Mouse (Mus musculus) left cerebral cortex, postnatal 10 days (tissue): ENCODE data around the gene Plpp7. TPM values are rescaled to one million over a fixed set of nuclear protein-coding genes. Genes with fewer than 3 reads are reported as not detected.

Source experiments
- DNase-seq, 2 experiments: peaks; one replicate each; pipeline ENCODE4 v3.0.0; 2021 to 2022; ENCODE audit warnings: low spot score in 2 of 2, mixed read lengths in 1 of 2; ENCODE audit errors: extremely low spot score in 1 of 2
- intact Hi-C: fragments of 180-260 bp; cut with DNase I; formaldehyde crosslinking; loops from one replicate; pipeline ENCODE4 v1.15.1; 2025
- microRNA-seq: library from miRNA; unstranded; fragments of <30 nt; microRNA quantifications from one replicate; pipeline ENCODE4 v1.2.0, GENCODE M21; 2022
- total RNA-seq, 2 experiments: library from RNA; stranded (reverse); gene quantifications; 2 replicates each; pipeline ENCODE4 v1.2.3; 2021

Gene Plpp7
- total RNA-seq, 2 experiments from 2014 or later, result 18.7 to 22.9 TPM

- no peak for DNase-seq
- intact Hi-C loops, result loop anchor here (5.0 kb wide), 1 partner anchor 40 kb away; no protein-coding TSS in a partner anchor
Measured at GRCm38 (mm10) chr2:32152367-32153034, 57.2 kb downstream of the Plpp7 start.

- intact Hi-C loops, result loop anchor here (5.0 kb wide), 1 partner anchor 39 kb away; no protein-coding TSS in a partner anchor
- DNase-seq, result peak in 1 of 2 experiments; percentile 47
Measured at GRCm38 (mm10) chr2:32153041-32153790, 57.9 kb downstream of the Plpp7 start.

- intact Hi-C loops, result loop anchor here (5.0 kb wide), 1 partner anchor 39 kb away; no protein-coding TSS in a partner anchor
- DNase-seq, result no peak
Measured at GRCm38 (mm10) chr2:32153791-32154119, 58.4 kb downstream of the Plpp7 start.

- DNase-seq, result no peak
- intact Hi-C loops, result loop anchor here (5.0 kb wide), 1 partner anchor 38 kb away; no protein-coding TSS in a partner anchor
Measured at GRCm38 (mm10) chr2:32154334-32154997, 59.1 kb downstream of the Plpp7 start.

GRCm38 (mm10) chr2:32154998-32155541 is 59.7 kb downstream of the Plpp7 start:
- DNase-seq, result no peak
- intact Hi-C loops, result loop anchor here (5.0 kb wide), 1 partner anchor 37 kb away; no protein-coding TSS in a partner anchor

- no peak for DNase-seq
- intact Hi-C loops, result no loop called here
Measured at GRCm38 (mm10) chr2:32155614-32156013, 60.3 kb downstream of the Plpp7 start.

GRCm38 (mm10) chr2:32156645-32157044 is 61.3 kb downstream of the Plpp7 start:
- intact Hi-C loops, result no loop called here
- DNase-seq, result no peak

- DNase-seq, result no peak
- intact Hi-C loops, result no loop called here
Measured at GRCm38 (mm10) chr2:32157328-32157727, 62.0 kb downstream of the Plpp7 start.

GRCm38 (mm10) chr2:32158616-32159239 is 63.4 kb downstream of the Plpp7 start:
- intact Hi-C loops, result no loop called here
- peak in 1 of 2 experiments; percentile 53 for DNase-seq

Small RNA genes within 50 kb of the gene (microRNA-seq; reads per million reads assigned to microRNA genes)
- 2.0 reads per million for gene Mir7674

Other genes with a start within 250 kb of the Plpp7 start
- gene Fibcd1, start 249.5 kb upstream of the Plpp7 start, total RNA-seq, result 10 to 100 TPM in 1 of 2 experiments, 1 to 10 TPM in 1; 7.0 to 13.3 TPM
- 1 to 10 TPM; 8.8 to 9.2 TPM for gene Lamc3, start 208.2 kb upstream of the Plpp7 start, total RNA-seq
- gene Aif1l, start 145.4 kb upstream of the Plpp7 start, total RNA-seq, result 1 to 10 TPM; 3.7 to 5.4 TPM
- 10 to 100 TPM; 42.0 to 43.5 TPM for gene Nup214, start 121.1 kb upstream of the Plpp7 start, total RNA-seq
- gene Fam78a, start 10.7 kb upstream of the Plpp7 start, total RNA-seq, result 1 to 10 TPM; 1.2 to 2.3 TPM
- 100 to 1,000 TPM; 274 to 285 TPM for gene Prrc2b, start 55.6 kb downstream of the Plpp7 start, total RNA-seq
- 10 to 100 TPM; 27.2 to 29.0 TPM for gene Pomt1, start 141.1 kb downstream of the Plpp7 start, total RNA-seq
- 10 to 100 TPM; 65.2 to 74.9 TPM for gene Uck1, start 164.6 kb downstream of the Plpp7 start, total RNA-seq
- gene Golga2, start 191.9 kb downstream of the Plpp7 start, total RNA-seq, result 10 to 100 TPM; 73.6 to 78.6 TPM
- gene Swi5, start 192.5 kb downstream of the Plpp7 start, total RNA-seq, result 100 to 1,000 TPM; 233 to 242 TPM